Mouse (Mus musculus): ENCODE data around the gene 5730409E04Rik. TPM values are rescaled to one million over a fixed set of nuclear protein-coding genes. Genes with fewer than 3 reads are reported as not detected.

The 5730409E04Rik gene
- polyA plus RNA-seq, 1 experiment from 2014 or later = 0.18 TPM

- WGBS (ENCODE audit: insufficient replicate concordance) = 69% methylated on average over 10 of the region's 10 CpGs
- ATAC-seq (ENCODE audit: low read depth) = no peak
- H3K36me3 ChIP-seq (ENCODE audit: control insufficient read depth, insufficient read depth) = no peaks in the 10 kb centered on the region
- no peaks in the 10 kb centered on the region for H3K9me3 ChIP-seq (replicated peaks; ENCODE audit: control insufficient read depth, low read length)
- no peak overlapping the region for H3K4me2 ChIP-seq (ENCODE audit: low read depth, low read length)
- no peaks in the 10 kb centered on the region for H3K27me3 ChIP-seq (ENCODE audit: control insufficient read depth, insufficient read depth, low read depth, low read length)
- H3K4me3 ChIP-seq (ENCODE audit: low read depth, low read length) = no peak overlapping the region
- no peak overlapping the region for H3K27ac ChIP-seq (ENCODE audit: low read length)
- H3K9ac ChIP-seq (ENCODE audit: low read depth, low read length) = no peak overlapping the region
- no peaks in the 10 kb centered on the region for H3K4me1 ChIP-seq (ENCODE audit: control insufficient read depth, low read depth, low read length)
These were observed 34.8 kb downstream of the 5730409E04Rik start for GRCm38 (mm10) chr4:126644333-126644963.

- no peaks in the 10 kb centered on the region for H3K4me1 ChIP-seq (ENCODE audit: control insufficient read depth, low read depth, low read length)
- whole genome bisulfite sequencing (ENCODE audit: insufficient replicate concordance) = 62% methylated on average over 24 of the region's 24 CpGs
- ATAC-seq (ENCODE audit: low read depth) = no peak
These were observed 38.6 kb downstream of the 5730409E04Rik start for GRCm38 (mm10) chr4:126647996-126648910.

GRCm38 (mm10) chr4:126653148-126653547, 43.5 kb downstream of the 5730409E04Rik start:
- Histone ChIP-seq H3K9ac (ENCODE audit: low read depth, low read length) (no peak overlapping the region), H3K27me3 (ENCODE audit: control insufficient read depth, insufficient read depth, low read depth, low read length) (peaks cover 2% of the 10 kb centered on the region; the same call in 1 of the 2 replicates), H3K4me1 (ENCODE audit: control insufficient read depth, low read depth, low read length) (no peaks in the 10 kb centered on the region), H3K27ac (ENCODE audit: low read length) (no peak overlapping the region), H3K9me3 (replicated peaks; ENCODE audit: control insufficient read depth, low read length) (no peaks in the 10 kb centered on the region), H3K36me3 (ENCODE audit: control insufficient read depth, insufficient read depth) (no peaks in the 10 kb centered on the region), H3K4me2 (ENCODE audit: low read depth, low read length) (no peak overlapping the region), H3K4me3 (ENCODE audit: low read depth, low read length) (no peak overlapping the region)
- ATAC-seq (ENCODE audit: low read depth) = no peak
- WGBS (ENCODE audit: insufficient replicate concordance) = 62% methylated on average over 5 of the region's 5 CpGs

More at GRCm38 (mm10) chr4:126647996-126648910, 38.6 kb downstream of the 5730409E04Rik start:
- Histone ChIP-seq H3K9ac (ENCODE audit: low read depth, low read length) (no peak overlapping the region), H3K4me2 (ENCODE audit: low read depth, low read length) (no peak overlapping the region), H3K9me3 (replicated peaks; ENCODE audit: control insufficient read depth, low read length) (no peaks in the 10 kb centered on the region), H3K27ac (ENCODE audit: low read length) (no peak overlapping the region), H3K4me3 (ENCODE audit: low read depth, low read length) (no peak overlapping the region), H3K27me3 (ENCODE audit: control insufficient read depth, insufficient read depth, low read depth, low read length) (no peaks in the 10 kb centered on the region), H3K36me3 (ENCODE audit: control insufficient read depth, insufficient read depth) (no peaks in the 10 kb centered on the region)

GRCm38 (mm10) chr4:126655356-126655755, 45.7 kb downstream of the 5730409E04Rik start:
- no peak overlapping the region for H3K27ac ChIP-seq (ENCODE audit: low read length)
- peaks cover 2% of the 10 kb centered on the region; the same call in 1 of the 2 replicates for H3K27me3 ChIP-seq (ENCODE audit: control insufficient read depth, insufficient read depth, low read depth, low read length)
- no peaks in the 10 kb centered on the region for H3K36me3 ChIP-seq (ENCODE audit: control insufficient read depth, insufficient read depth)
- H3K4me2 ChIP-seq (ENCODE audit: low read depth, low read length) = no peak overlapping the region
- WGBS (ENCODE audit: insufficient replicate concordance) = 7% methylated on average over 9 of the region's 9 CpGs
- no peak for ATAC-seq (ENCODE audit: low read depth)
- H3K4me1 ChIP-seq (ENCODE audit: control insufficient read depth, low read depth, low read length) = no peaks in the 10 kb centered on the region
- no peak overlapping the region for H3K4me3 ChIP-seq (ENCODE audit: low read depth, low read length)
- H3K9me3 ChIP-seq (replicated peaks; ENCODE audit: control insufficient read depth, low read length) = no peaks in the 10 kb centered on the region
- H3K9ac ChIP-seq (ENCODE audit: low read depth, low read length) = no peak overlapping the region

- Histone ChIP-seq H3K27ac (ENCODE audit: low read length) (no peak overlapping the region), H3K9me3 (replicated peaks; ENCODE audit: control insufficient read depth, low read length) (no peaks in the 10 kb centered on the region)
These were observed 51.6 kb downstream of the 5730409E04Rik start for GRCm38 (mm10) chr4:126661249-126661648.

More at GRCm38 (mm10) chr4:126661249-126661648, 51.6 kb downstream of the 5730409E04Rik start:
- 51% methylated on average over 7 of the region's 7 CpGs for WGBS (ENCODE audit: insufficient replicate concordance)
- Histone ChIP-seq H3K4me1 (ENCODE audit: control insufficient read depth, low read depth, low read length) (no peaks in the 10 kb centered on the region), H3K4me2 (ENCODE audit: low read depth, low read length) (no peak overlapping the region), H3K4me3 (ENCODE audit: low read depth, low read length) (no peak overlapping the region), H3K36me3 (ENCODE audit: control insufficient read depth, insufficient read depth) (no peaks in the 10 kb centered on the region), H3K27me3 (ENCODE audit: control insufficient read depth, insufficient read depth, low read depth, low read length) (no peaks in the 10 kb centered on the region; the same call in 1 of the 2 replicates), H3K9ac (ENCODE audit: low read depth, low read length) (no peak overlapping the region)
- no peak for ATAC-seq (ENCODE audit: low read depth)

Small RNA genes lying within 50 kb of the gene (microRNA-seq; reads per million reads assigned to microRNA genes)
- gene Mir7119 = not detected

Other genes with a start within 250 kb of the 5730409E04Rik start
- gene Ago3, start 180.3 kb upstream of the 5730409E04Rik start, polyA plus RNA-seq (2015; fragmentation: Nextera tagmentation; extraction: Ambion mirVana) = 4.4 and 5.4 TPM in 2 replicates
- gene Ago1, start 141.2 kb upstream of the 5730409E04Rik start, polyA plus RNA-seq (2015; fragmentation: Nextera tagmentation; extraction: Ambion mirVana) = 0.90 and 0.98 TPM in 2 replicates
- 0.22 and 0.29 TPM in 2 replicates for gene Ago4, start 76.3 kb upstream of the 5730409E04Rik start, polyA plus RNA-seq (2015; fragmentation: Nextera tagmentation; extraction: Ambion mirVana)
- 30.0 and 32.4 TPM in 2 replicates for gene Clspn, start 52.9 kb upstream of the 5730409E04Rik start, polyA plus RNA-seq (2015; fragmentation: Nextera tagmentation; extraction: Ambion mirVana)
- gene Psmb2, start 67.8 kb downstream of the 5730409E04Rik start, polyA plus RNA-seq (2015; fragmentation: Nextera tagmentation; extraction: Ambion mirVana) = 222 and 248 TPM in 2 replicates
- gene Tfap2e, start 126.4 kb downstream of the 5730409E04Rik start, polyA plus RNA-seq (2015; fragmentation: Nextera tagmentation; extraction: Ambion mirVana) = not detected in 2 replicates
- 6.1 and 6.7 TPM in 2 replicates for gene Ncdn, start 143.6 kb downstream of the 5730409E04Rik start, polyA plus RNA-seq (2015; fragmentation: Nextera tagmentation; extraction: Ambion mirVana)
- 6.9 and 8.5 TPM in 2 replicates for gene AU040320, start 143.7 kb downstream of the 5730409E04Rik start, polyA plus RNA-seq (2015; fragmentation: Nextera tagmentation; extraction: Ambion mirVana)

All from liver, embryonic 16.5 days (tissue).